Mouse (Mus musculus) large intestine, adult 2 months (tissue): ENCODE results near the gene Epo. TPM values are rescaled to one million over a fixed set of nuclear protein-coding genes. Genes with fewer than 3 reads are reported as not detected.

Source experiments
- DNase-seq: peaks from one replicate; pipeline ENCODE4 v3.0.0-alpha.2; 2012; ENCODE audit warnings: low read depth, low spot score
- WGBS: fragments of 180-500 bp; shearing (Covaris S2); methylation state at CpG from one replicate; pipeline ENCODE4 v1.1.7; 2018; 5-methylcytosine and 5-hydroxymethylcytosine counted together
- polyA plus RNA-seq: library from polyadenylated mRNA; depleted of rRNA; stranded (reverse); fragments of >200 nt; gene quantifications from 2 replicates; pipeline ENCODE4 v1.2.3, GENCODE M21; 2012

Epo gene
- polyA plus RNA-seq, 1 experiment = not detected

- 41% methylated on average over 4 of the region's 4 CpGs for WGBS
- DNase-seq = no peak
Measured at GRCm38 (mm10) chr5:137491559-137491958, 41.5 kb downstream of the Epo start.

GRCm38 (mm10) chr5:137487616-137488015 is 45.4 kb downstream of the Epo start:
- WGBS = 87% methylated on average over 7 of the region's 7 CpGs
- no peak for DNase-seq

- 11% methylated on average over 17 of the region's 17 CpGs for WGBS
- DNase-seq = no peak
Measured at GRCm38 (mm10) chr5:137485851-137486155, 47.2 kb downstream of the Epo start.

- 33% methylated on average over 30 of the region's 30 CpGs for WGBS
Measured at GRCm38 (mm10) chr5:137485071-137485850, 47.8 kb downstream of the Epo start.

GRCm38 (mm10) chr5:137481897-137482296 is 51.1 kb downstream of the Epo start:
- WGBS = 60% methylated on average over 8 of the region's 8 CpGs
- no peak for DNase-seq

More at GRCm38 (mm10) chr5:137485071-137485850, 47.8 kb downstream of the Epo start:
- no peak for DNase-seq

- DNase-seq = peak; percentile 61
Measured at GRCm38 (mm10) chr5:137481138-137481537, 51.9 kb downstream of the Epo start.

- 84% methylated on average over 5 of the region's 5 CpGs for WGBS
- no peak for DNase-seq
Measured at GRCm38 (mm10) chr5:137476964-137477363, 56.1 kb downstream of the Epo start, which contains the start of gene Zan. Zan (minus strand) TSS chr5:137477064.

GRCm38 (mm10) chr5:137474351-137474750 is 58.7 kb downstream of the Epo start:
- WGBS = 66% methylated on average over 2 of the region's 2 CpGs
- no peak for DNase-seq

GRCm38 (mm10) chr5:137472252-137472904 is 60.7 kb downstream of the Epo start:
- WGBS = 20% methylated on average over 5 of the region's 5 CpGs
- peak; percentile 81 for DNase-seq

GRCm38 (mm10) chr5:137466946-137467345 is 66.1 kb downstream of the Epo start:
- 96% methylated on average over 6 of the region's 6 CpGs for WGBS

GRCm38 (mm10) chr5:137465049-137465448 is 68.0 kb downstream of the Epo start:
- no peak for DNase-seq
- WGBS = 52% methylated on average over 3 of the region's 3 CpGs

More at GRCm38 (mm10) chr5:137466946-137467345, 66.1 kb downstream of the Epo start:
- DNase-seq = no peak

GRCm38 (mm10) chr5:137455866-137456591 is 77.0 kb downstream of the Epo start:
- WGBS = 19% methylated on average over 7 of the region's 7 CpGs
- DNase-seq = peak; percentile 89

GRCm38 (mm10) chr5:137455206-137455605 is 77.8 kb downstream of the Epo start:
- 56% methylated on average over 6 of the region's 6 CpGs for WGBS

GRCm38 (mm10) chr5:137445536-137445935 is 87.5 kb downstream of the Epo start:
- DNase-seq = no peak

More at GRCm38 (mm10) chr5:137455206-137455605, 77.8 kb downstream of the Epo start:
- DNase-seq = no peak

GRCm38 (mm10) chr5:137440216-137440855 is 92.7 kb downstream of the Epo start:
- 51% methylated on average over 11 of the region's 11 CpGs for WGBS

GRCm38 (mm10) chr5:137433889-137434288 is 99.2 kb downstream of the Epo start:
- DNase-seq = no peak
- WGBS = 73% methylated on average over 6 of the region's 6 CpGs

More at GRCm38 (mm10) chr5:137440216-137440855, 92.7 kb downstream of the Epo start:
- no peak for DNase-seq
